Mouse (Mus musculus): Measurements from ENCODE around the gene Zfp697.

DNA sequence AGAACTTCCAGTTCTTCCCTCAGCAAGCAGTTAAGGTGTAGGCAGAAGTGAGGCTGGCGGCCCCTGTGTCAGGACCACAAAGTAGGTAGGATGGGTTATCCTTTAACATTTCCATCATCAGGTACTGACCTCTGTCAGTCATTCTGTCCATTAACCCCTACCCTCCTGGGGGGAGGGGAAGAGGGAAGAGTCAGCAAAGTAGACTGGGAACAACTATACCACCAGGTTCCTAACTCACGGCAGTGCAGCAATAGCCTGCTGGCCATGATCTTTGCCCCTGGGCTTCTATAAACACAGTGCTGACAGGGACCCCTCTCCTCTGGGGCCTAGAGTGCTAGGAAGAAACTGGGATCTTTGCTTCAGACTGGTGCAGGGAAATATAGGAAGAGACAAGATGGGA lies 48.3 kb upstream of the Zfp697 start:
- TF ChIP-seq EP300 (IDR thresholded peaks at IDR 0.05; ENCODE audit: low read depth): no peak
- no peak for TF ChIP-seq CTCF (IDR thresholded peaks at IDR 0.05; ENCODE audit: low read depth)
